Mouse (Mus musculus) gastrocnemius, postnatal 25 days (tissue): Measurements from ENCODE around the gene St6galnac6. TPM values are rescaled to one million over a fixed set of nuclear protein-coding genes. Genes with fewer than 3 reads are reported as not detected.

Experiments used
- microRNA-seq, 2 experiments: library from miRNA; unstranded; fragments of <30 nt; microRNA quantifications; one replicate each; pipeline ENCODE4 v1.2.0; 2021; ENCODE audit warnings: borderline replicate concordance in 2 of 2
- total RNA-seq, 2 experiments: library from RNA; stranded (reverse); gene quantifications; 1 replicate in 1 of 2; 2 replicates in 1 of 2; pipeline ENCODE4 v1.2.3; 2021

Gene St6galnac6
- total RNA-seq, 2 experiments from 2014 or later: 37.3 to 42.6 TPM

Small RNAs within 50 kb of the gene (microRNA-seq; reads per million reads assigned to microRNA genes)
- gene Mir1954: 0 reads per million in 2 experiments

Other genes starting within 250 kb of the St6galnac6 start
- 10 to 100 TPM; 25.1 to 27.7 TPM for gene Ciz1, start 247.4 kb upstream of the St6galnac6 start, total RNA-seq
- 1 to 10 TPM; 6.0 to 8.7 TPM for gene Dnm1, start 246.4 kb upstream of the St6galnac6 start, total RNA-seq
- gene 1110008P14Rik, start 217.8 kb upstream of the St6galnac6 start, total RNA-seq: 10 to 100 TPM; 35.2 to 39.7 TPM
- gene Lcn2, start 211.5 kb upstream of the St6galnac6 start, total RNA-seq: 1 to 10 TPM; 1.4 to 2.1 TPM
- gene Ptges2, start 203.8 kb upstream of the St6galnac6 start, total RNA-seq: 10 to 100 TPM; 42.2 to 49.3 TPM
- gene Naif1, start 149.3 kb upstream of the St6galnac6 start, total RNA-seq: 1 to 10 TPM; 1.6 to 2.0 TPM
- 10 to 100 TPM; 19.2 to 68.3 TPM for gene Slc25a25, start 148.3 kb upstream of the St6galnac6 start, total RNA-seq
- 1 to 10 TPM; 2.4 to 2.9 TPM for gene Fam102a, start 64.4 kb upstream of the St6galnac6 start, total RNA-seq
- gene Dpm2, start 28.9 kb upstream of the St6galnac6 start, total RNA-seq: 10 to 100 TPM; 11.7 to 12.6 TPM
- gene Pip5kl1, start 24.9 kb upstream of the St6galnac6 start, total RNA-seq: not detected
- not detected for gene 9430097D07Rik, start 24.0 kb upstream of the St6galnac6 start, total RNA-seq
- gene St6galnac4, start 12.6 kb upstream of the St6galnac6 start, total RNA-seq: 10 to 100 TPM; 24.6 to 29.2 TPM
- 1,000 to 10,000 TPM; 1,680 to 2,125 TPM for gene Ak1, start 22.0 kb downstream of the St6galnac6 start, total RNA-seq
- gene Eng, start 46.9 kb downstream of the St6galnac6 start, total RNA-seq: 10 to 100 TPM; 28.0 to 30.7 TPM
- gene Fpgs, start 104.4 kb downstream of the St6galnac6 start, total RNA-seq: 1 to 10 TPM; 3.9 to 4.7 TPM
- 10 to 100 TPM; 17.2 to 20.0 TPM for gene Cdk9, start 113.4 kb downstream of the St6galnac6 start, total RNA-seq
- gene Sh2d3c, start 121.3 kb downstream of the St6galnac6 start, total RNA-seq: 1 to 10 TPM; 4.2 to 8.4 TPM
- gene 6330409D20Rik, start 141.3 kb downstream of the St6galnac6 start, total RNA-seq: not detected
- gene Tor2a, start 157.5 kb downstream of the St6galnac6 start, total RNA-seq: 1 to 10 TPM; 4.9 to 5.7 TPM
- not detected for gene Ttc16, start 175.9 kb downstream of the St6galnac6 start, total RNA-seq
- 1 to 10 TPM; 2.0 to 2.9 TPM for gene Ptrh1, start 176.1 kb downstream of the St6galnac6 start, total RNA-seq
- gene Cfap157, start 184.7 kb downstream of the St6galnac6 start, total RNA-seq: not detected
- 1 to 10 TPM; 2.7 to 3.8 TPM for gene Stxbp1, start 247.5 kb downstream of the St6galnac6 start, total RNA-seq